ENCODE assay signal across 8 mouse cellular contexts in the genomic region with DNA sequence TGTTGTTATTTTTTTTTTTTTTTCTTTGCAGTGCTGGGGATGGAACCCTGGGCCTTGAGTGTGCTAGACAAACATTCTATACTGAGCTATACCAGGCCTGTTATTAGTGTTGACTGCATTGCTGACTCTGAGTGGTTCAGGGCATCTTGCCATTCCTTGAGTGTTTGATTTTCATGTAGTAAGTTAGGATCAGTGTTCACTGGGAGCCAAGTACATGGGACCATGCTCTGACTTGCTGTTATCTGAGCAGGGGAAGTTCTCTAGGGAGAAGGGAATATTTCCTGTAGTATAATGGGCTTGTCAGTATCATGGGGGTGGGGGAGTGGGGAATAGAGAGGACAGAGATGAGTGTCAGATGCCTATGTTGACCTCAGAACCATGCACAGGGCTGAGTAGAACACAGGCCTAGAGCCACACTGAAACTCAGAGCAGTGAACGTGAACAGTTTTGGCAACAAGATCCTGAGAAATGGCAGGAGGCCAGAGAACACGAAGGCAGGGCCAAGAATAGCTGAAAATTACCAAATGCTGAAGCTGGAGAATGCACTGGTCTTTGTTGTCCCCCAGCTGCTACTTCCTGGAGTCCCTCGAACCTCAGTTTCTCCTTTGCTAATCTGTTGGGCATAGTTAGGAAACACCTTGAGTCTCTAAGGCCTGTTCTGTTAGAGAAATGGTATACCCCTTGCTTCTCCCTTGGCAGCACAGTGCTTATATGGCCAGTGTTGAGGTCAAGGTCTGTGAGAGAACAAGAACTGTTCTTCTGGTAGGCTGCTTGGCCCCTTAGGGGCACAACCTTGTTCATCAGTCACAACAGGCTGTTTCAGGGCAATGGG. TPM values are rescaled to one million over a fixed set of nuclear protein-coding genes. Genes with fewer than 3 reads are reported as not detected.
DNase-seq lines count a peak whose midpoint lies in the region; ATAC-seq and TF ChIP-seq lines count a peak whose summit lies in the region.

No protein-coding gene starts in this region.

- TF ChIP-seq CTCF in midbrain, postnatal 0 days (IDR thresholded peaks at IDR 0.05): no peak

- peak; percentile 63 for DNase-seq in midbrain, postnatal 0 days (ENCODE audit: low spot score)
- peak; percentile 90 to 94 for DNase-seq in cerebellum, postnatal 14 days
- peak; percentile 99 for DNase-seq in heart, adult 11 months
- DNase-seq in right cerebral cortex, postnatal 36 days (ENCODE audit: low spot score in 2 of 2): peak; percentile 51 to 72
- no peak for DNase-seq in embryo, embryonic 10.5 days (ENCODE audit: low spot score)

- peaks cover 3% of the 10 kb centered on the region for H3K36me3 ChIP-seq in midbrain, postnatal 0 days (ENCODE audit: insufficient read depth, low read length)
- H3K36me3 ChIP-seq in midbrain, embryonic 15.5 days (replicated peaks): no peaks in the 10 kb centered on the region; the same call in 1 of the 2 replicates
- peaks cover 6% of the 10 kb centered on the region; the same call in 1 of the 2 replicates for H3K36me3 ChIP-seq in kidney, embryonic 16.5 days (ENCODE audit: insufficient read depth, low read length)
- peaks cover 30% of the 10 kb centered on the region for H3K36me3 ChIP-seq in liver, embryonic 12.5 days

- 44% methylated on average over 3 of the region's 3 CpGs for WGBS in midbrain, postnatal 0 days
- WGBS in midbrain, embryonic 15.5 days: 71% methylated on average over 3 of the region's 3 CpGs
- WGBS in kidney, embryonic 16.5 days: 36% methylated on average over 3 of the region's 3 CpGs
- WGBS in liver, embryonic 12.5 days (ENCODE audit: insufficient replicate concordance): 51% methylated on average over 3 of the region's 3 CpGs

- H3K9ac ChIP-seq in midbrain, postnatal 0 days (replicated peaks; ENCODE audit: low read length, poor library complexity, severe bottlenecking): no peak overlapping the region
- H3K9ac ChIP-seq in midbrain, embryonic 15.5 days: no peak overlapping the region
- H3K9ac ChIP-seq in kidney, embryonic 16.5 days (replicated peaks; ENCODE audit: low read length): no peak overlapping the region
- H3K9ac ChIP-seq in liver, embryonic 12.5 days: no peak overlapping the region

- H3K27ac ChIP-seq in midbrain, postnatal 0 days (ENCODE audit: low read depth, low read length): no peak overlapping the region; the same call in 1 of the 2 replicates
- no peak overlapping the region for H3K27ac ChIP-seq in midbrain, embryonic 15.5 days
- peak overlapping the region; percentile 91 for H3K27ac ChIP-seq in kidney, embryonic 16.5 days (ENCODE audit: low read length)
- peak overlapping the region; percentile 49; the same call in 1 of the 2 replicates for H3K27ac ChIP-seq in liver, embryonic 12.5 days

- H3K27me3 ChIP-seq in midbrain, postnatal 0 days (ENCODE audit: insufficient read depth, low read length): no peaks in the 10 kb centered on the region
- H3K27me3 ChIP-seq in midbrain, embryonic 15.5 days (replicated peaks): no peaks in the 10 kb centered on the region
- H3K27me3 ChIP-seq in kidney, embryonic 16.5 days (ENCODE audit: insufficient read depth, low read length): no peaks in the 10 kb centered on the region
- no peaks in the 10 kb centered on the region for H3K27me3 ChIP-seq in liver, embryonic 12.5 days (replicated peaks)

- no peaks in the 10 kb centered on the region for H3K9me3 ChIP-seq in midbrain, postnatal 0 days (ENCODE audit: low read length)
- no peaks in the 10 kb centered on the region for H3K9me3 ChIP-seq in midbrain, embryonic 15.5 days
- no peaks in the 10 kb centered on the region for H3K9me3 ChIP-seq in kidney, embryonic 16.5 days (ENCODE audit: low read length)
- H3K9me3 ChIP-seq in liver, embryonic 12.5 days (replicated peaks): no peaks in the 10 kb centered on the region

- H3K4me3 ChIP-seq in midbrain, postnatal 0 days (ENCODE audit: low read depth, low read length): no peak overlapping the region
- no peak overlapping the region for H3K4me3 ChIP-seq in midbrain, embryonic 15.5 days
- H3K4me3 ChIP-seq in kidney, embryonic 16.5 days (ENCODE audit: low read length): no peak overlapping the region
- no peak overlapping the region for H3K4me3 ChIP-seq in liver, embryonic 12.5 days

- ATAC-seq in midbrain, postnatal 0 days (ENCODE audit: low FRiP score): no peak
- ATAC-seq in midbrain, embryonic 15.5 days (replicated peaks): no peak
- ATAC-seq in kidney, embryonic 16.5 days (ENCODE audit: low FRiP score, low TSS enrichment): peak; percentile 92
- no peak for ATAC-seq in liver, embryonic 12.5 days

- H3K4me1 ChIP-seq in midbrain, postnatal 0 days (ENCODE audit: insufficient read depth, low read length): peaks cover 11% of the 10 kb centered on the region; the same call in 1 of the 2 replicates
- H3K4me1 ChIP-seq in midbrain, embryonic 15.5 days: peaks cover 24% of the 10 kb centered on the region
- H3K4me1 ChIP-seq in kidney, embryonic 16.5 days (ENCODE audit: insufficient read depth, low read length): peaks cover 24% of the 10 kb centered on the region
- peaks cover 63% of the 10 kb centered on the region for H3K4me1 ChIP-seq in liver, embryonic 12.5 days

- no peak overlapping the region for H3K4me2 ChIP-seq in midbrain, postnatal 0 days (ENCODE audit: low read depth, low read length, poor library complexity, severe bottlenecking)
- no peak overlapping the region for H3K4me2 ChIP-seq in midbrain, embryonic 15.5 days
- no peak overlapping the region for H3K4me2 ChIP-seq in kidney, embryonic 16.5 days (replicated peaks; ENCODE audit: low read depth, low read length)
- H3K4me2 ChIP-seq in liver, embryonic 12.5 days: no peak overlapping the region

RNA-seq across cellular contexts. Expression of a gene that starts 26.6 kb away (rescaled TPM):
- total RNA-seq in midbrain, postnatal 0 days (2014; rRNA removed): 75.1 and 77.5 TPM in 2 replicates
- polyA plus RNA-seq in midbrain, postnatal 0 days (2015; fragmentation: Nextera tagmentation; extraction: Ambion mirVana): 36.6 and 38.2 TPM in 2 replicates
- 49.6 and 52.8 TPM in 2 replicates for polyA plus RNA-seq in midbrain, embryonic 15.5 days (2015; fragmentation: Nextera tagmentation; extraction: Ambion mirVana)
- polyA plus RNA-seq in kidney, embryonic 16.5 days (2015; fragmentation: Nextera tagmentation; extraction: Ambion mirVana): 33.8 and 35.3 TPM in 2 replicates
- polyA plus RNA-seq in liver, embryonic 12.5 days (2016; fragmentation: Nextera tagmentation; extraction: Ambion mirVana): 19.9 and 20.4 TPM in 2 replicates

Comparison
In these comparisons a context has a peak if more than half of its experiments do, and no peak if none do; other contexts are left out.
1. H3K27ac ChIP-seq: peak in kidney, embryonic 16.5 days (single experiment) and liver, embryonic 12.5 days (single experiment); none in midbrain, postnatal 0 days (single experiment) and midbrain, embryonic 15.5 days (single experiment).